Mouse (Mus musculus): ENCODE measurements around the gene Zmiz1.

DNA sequence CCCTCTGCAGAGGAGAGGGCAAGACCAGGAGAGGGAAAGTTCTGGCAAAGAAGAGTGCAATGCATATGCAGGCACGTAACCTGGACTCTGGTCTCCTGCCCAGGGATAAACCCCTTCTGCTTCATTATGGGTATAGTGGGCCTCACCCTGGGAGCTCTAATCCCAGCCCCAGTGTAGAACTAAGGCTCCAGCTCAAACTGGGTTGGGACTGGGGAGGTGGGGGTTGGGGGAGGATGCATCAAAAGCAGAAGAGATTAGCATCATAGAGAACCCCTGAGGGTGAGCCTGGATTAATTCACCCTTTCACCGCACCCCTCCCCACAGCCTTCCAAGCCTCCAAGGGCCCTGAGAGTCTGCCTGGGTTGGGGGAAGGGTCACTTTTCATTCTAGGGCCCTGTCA, 10.5 kb upstream of the Zmiz1 start:
- no peak for TF ChIP-seq GATA1 (IDR thresholded peaks at IDR 0.05; ENCODE audit: borderline replicate concordance, low read length)
- no peak for TF ChIP-seq FLI1 (IDR thresholded peaks at IDR 0.05; ENCODE audit: low read length)
